Mouse (Mus musculus) heart, embryonic 16.5 days (tissue): Measurements from ENCODE around the gene Prss23. TPM values are rescaled to one million over a fixed set of nuclear protein-coding genes. Genes with fewer than 3 reads are reported as not detected.
A peak's percentile ranks its signal among the peaks of the same experiment; 100 is the strongest.

Experiments
- ATAC-seq: fragments of 200-750 bp; cut with Nextera tagmentation; replicated peaks from 2 replicates; pipeline ENCODE4 v1.8.0; 2017; ENCODE audit warnings: moderate number of reproducible peaks; ENCODE audit not compliant: insufficient read depth, low FRiP score; ENCODE audit errors: extremely low read depth
- H3K27ac ChIP-seq: fragments of 300-500 bp; sonication (generic); 2 replicates; pipeline ENCODE4 v1.5.1; 2014; ENCODE audit warnings: mild to moderate bottlenecking, low read length, control low read depth, moderate library complexity
- H3K27me3 ChIP-seq: fragments of 300-500 bp; sonication (generic); 2 replicates; pipeline ENCODE4 v1.6.1; 2014; ENCODE audit warnings: low read length, mixed read lengths; ENCODE audit not compliant: control insufficient read depth, insufficient read depth
- H3K36me3 ChIP-seq: fragments of 300-500 bp; sonication (generic); 2 replicates; pipeline ENCODE4 v1.6.1; 2014; ENCODE audit not compliant: control insufficient read depth, insufficient read depth
- H3K4me1 ChIP-seq: fragments of 300-500 bp; sonication (generic); 2 replicates; pipeline ENCODE4 v1.6.1; 2014; ENCODE audit warnings: low read length, mixed read lengths; ENCODE audit not compliant: control insufficient read depth, insufficient read depth
- H3K4me2 ChIP-seq: fragments of 300-500 bp; sonication (generic); 2 replicates; pipeline ENCODE4 v1.6.1; 2014; ENCODE audit warnings: low read depth, mild to moderate bottlenecking, control low read depth, low read length
- H3K4me3 ChIP-seq: fragments of 300-500 bp; sonication (generic); 2 replicates; pipeline ENCODE4 v1.5.1; 2014; ENCODE audit warnings: mild to moderate bottlenecking, control low read depth, low read length
- H3K9ac ChIP-seq: fragments of 300-500 bp; sonication (generic); 2 replicates; pipeline ENCODE4 v1.6.1; 2014; ENCODE audit warnings: low read length, control low read depth
- H3K9me3 ChIP-seq: fragments of 300-500 bp; sonication (generic); replicated peaks from 2 replicates; pipeline ENCODE4 v1.6.1; 2016; ENCODE audit warnings: low read length; ENCODE audit not compliant: control insufficient read depth
- WGBS: fragments of 180-500 bp; shearing (Covaris S2); extraction: QIAGEN DNeasy Blood & Tissue Kit; methylation state at CpG from one replicate; pipeline ENCODE4 v1.1.7; 2014; 5-methylcytosine and 5-hydroxymethylcytosine counted together
- polyA plus RNA-seq: library from polyadenylated mRNA; unstranded; fragments of >200 nt; fragmentation: Nextera tagmentation; extraction: Ambion mirVana; gene quantifications from 2 replicates; pipeline ENCODE4 v1.2.1, GENCODE M21; 2015

Gene Prss23
- polyA plus RNA-seq, 1 experiment from 2014 or later: 33.4 TPM

GRCm38 (mm10) chr7:89517460-89518390, 9.3 kb downstream of the Prss23 start:
- H3K27ac ChIP-seq: peak overlapping the region; percentile 74
- under 1% methylated on average over 50 of the region's 61 CpGs for WGBS
- no peaks in the 10 kb centered on the region for H3K36me3 ChIP-seq
- ATAC-seq: peak; percentile 88
- H3K4me3 ChIP-seq: peak overlapping the region; percentile 68
- peak overlapping the region; percentile 99 for H3K4me2 ChIP-seq
- peaks cover 9% of the 10 kb centered on the region; the same call in 1 of the 2 replicates for H3K4me1 ChIP-seq
- no peaks in the 10 kb centered on the region for H3K9me3 ChIP-seq
- peak overlapping the region; percentile 76 for H3K9ac ChIP-seq
- H3K27me3 ChIP-seq: peaks cover 2% of the 10 kb centered on the region; the same call in 1 of the 2 replicates

GRCm38 (mm10) chr7:89516551-89517459, 10.2 kb downstream of the Prss23 start:
- peak overlapping the region; percentile 68 for H3K4me3 ChIP-seq
- H3K4me2 ChIP-seq: peak overlapping the region; percentile 99
- H3K9me3 ChIP-seq: no peaks in the 10 kb centered on the region
- ATAC-seq: no peak
- WGBS: 9% methylated on average over 32 of the region's 32 CpGs
- H3K36me3 ChIP-seq: no peaks in the 10 kb centered on the region
- peaks cover 4% of the 10 kb centered on the region; the same call in 1 of the 2 replicates for H3K4me1 ChIP-seq
- peak overlapping the region; percentile 76 for H3K9ac ChIP-seq
- H3K27ac ChIP-seq: no peak overlapping the region; the same call in 1 of the 2 replicates
- H3K27me3 ChIP-seq: peaks cover 2% of the 10 kb centered on the region; the same call in 1 of the 2 replicates

- no peaks in the 10 kb centered on the region for H3K4me1 ChIP-seq
- H3K4me2 ChIP-seq: no peak overlapping the region
- H3K9me3 ChIP-seq: no peaks in the 10 kb centered on the region
- ATAC-seq: no peak
- H3K27ac ChIP-seq: no peak overlapping the region
- H3K36me3 ChIP-seq: no peaks in the 10 kb centered on the region
- H3K9ac ChIP-seq: no peak overlapping the region
- H3K27me3 ChIP-seq: 0 out of 2 replicates have a peak, but pooled peaks cover 2% of the 10 kb centered on the region
- 66% methylated on average over 4 of the region's 4 CpGs for WGBS
- no peak overlapping the region for H3K4me3 ChIP-seq
Observed at GRCm38 (mm10) chr7:89511921-89512514, 15.0 kb downstream of the Prss23 start.

GRCm38 (mm10) chr7:89508672-89509071, 18.3 kb downstream of the Prss23 start:
- H3K4me1 ChIP-seq: no peaks in the 10 kb centered on the region
- H3K27ac ChIP-seq: no peak overlapping the region
- no peak for ATAC-seq
- WGBS: 79% methylated on average over 4 of the region's 4 CpGs
- no peaks in the 10 kb centered on the region for H3K27me3 ChIP-seq
- H3K9me3 ChIP-seq: no peaks in the 10 kb centered on the region
- H3K36me3 ChIP-seq: no peaks in the 10 kb centered on the region
- no peak overlapping the region for H3K4me3 ChIP-seq
- no peak overlapping the region for H3K9ac ChIP-seq
- no peak overlapping the region for H3K4me2 ChIP-seq

DNA sequence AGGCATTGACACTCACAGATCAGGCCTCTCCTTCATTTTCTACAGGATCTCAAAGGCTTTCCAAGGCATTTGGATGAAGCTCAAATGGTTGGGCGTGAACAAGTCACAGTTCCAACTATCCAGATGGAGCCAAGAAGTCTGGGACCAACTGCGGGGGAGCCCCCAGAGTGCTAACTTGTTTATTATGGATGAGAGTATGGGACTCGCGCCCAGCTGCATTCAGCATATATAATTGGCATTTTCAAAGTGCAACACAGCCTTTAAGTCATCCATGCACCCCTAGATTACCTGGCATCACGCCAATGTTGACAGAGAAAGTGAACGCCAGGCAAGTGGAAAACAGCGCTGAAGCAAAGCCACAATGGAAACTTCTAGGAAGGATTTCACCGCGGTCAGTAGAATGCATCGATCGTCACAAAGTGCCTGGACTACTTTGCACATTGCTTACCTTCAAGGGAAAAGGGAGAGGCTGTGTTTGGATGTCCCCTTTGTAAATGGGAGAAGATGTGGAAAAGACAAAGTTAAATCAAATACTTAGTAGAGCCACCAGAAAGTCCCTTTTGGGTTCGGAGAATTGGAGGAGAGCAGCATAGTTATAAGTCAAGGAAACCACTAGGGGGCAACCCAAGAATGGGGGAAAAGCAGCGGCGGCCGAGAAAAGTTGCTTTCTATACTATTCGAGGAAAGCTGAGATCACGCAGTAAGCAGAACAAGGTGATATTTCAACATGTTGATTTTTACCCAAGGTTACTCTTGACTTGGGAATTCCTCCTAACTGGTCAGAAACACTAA, 27.3 kb downstream of the Prss23 start:
- Histone ChIP-seq H3K4me1 (peaks cover 3% of the 10 kb centered on the region; the same call in 1 of the 2 replicates), H3K27me3 (no peaks in the 10 kb centered on the region), H3K27ac (no peak overlapping the region), H3K9ac (peak overlapping the region; percentile 43; the same call in 1 of the 2 replicates), H3K4me3 (peak overlapping the region; percentile 45), H3K4me2 (peak overlapping the region; percentile 72), H3K36me3 (no peaks in the 10 kb centered on the region), H3K9me3 (no peaks in the 10 kb centered on the region)
- ATAC-seq: peak; percentile 60
- WGBS: 19% methylated on average over 17 of the region's 17 CpGs

DNA sequence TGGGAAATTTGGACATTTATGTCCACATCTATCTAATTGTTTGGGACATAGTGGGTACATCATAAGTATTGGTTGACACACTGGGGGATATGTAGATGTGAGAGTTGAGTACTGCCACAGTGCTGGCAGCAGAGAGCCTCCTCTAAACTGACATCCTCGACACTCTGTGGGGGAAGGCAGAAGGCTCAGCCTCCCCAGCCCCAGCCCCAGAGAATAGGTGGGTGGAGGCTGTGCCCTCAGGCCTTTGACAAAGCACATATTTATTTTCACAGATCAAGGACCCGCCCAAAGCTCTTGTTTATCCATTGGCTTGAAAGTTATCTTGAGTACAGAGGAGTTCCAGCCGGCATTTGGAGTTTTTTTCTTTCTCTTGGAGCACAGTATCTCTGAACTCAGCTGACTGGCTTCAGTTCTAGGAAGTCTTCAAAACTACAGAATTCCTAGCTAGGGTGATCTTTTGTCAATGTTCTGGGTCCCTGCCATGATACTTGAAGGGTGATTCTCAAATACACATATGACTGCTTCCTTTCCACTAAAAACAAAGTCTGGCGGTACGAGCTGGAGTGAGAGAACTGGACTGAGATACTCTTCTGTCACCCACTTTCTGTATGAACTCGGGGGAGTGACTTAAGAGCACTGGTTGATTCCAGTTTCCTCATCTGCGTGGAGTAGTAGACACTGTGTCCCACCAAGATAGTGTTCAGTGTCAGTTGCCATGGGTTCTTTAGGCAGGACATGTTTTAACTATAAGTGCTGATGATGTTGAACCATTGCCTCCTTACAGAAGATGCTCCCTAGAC, 43.0 kb downstream of the Prss23 start:
- WGBS: 41% methylated on average over 7 of the region's 7 CpGs

GRCm38 (mm10) chr7:89481723-89482122, 45.3 kb downstream of the Prss23 start:
- no peak overlapping the region for H3K4me3 ChIP-seq
- H3K27me3 ChIP-seq: no peaks in the 10 kb centered on the region
- 48% methylated on average over 3 of the region's 3 CpGs for WGBS
- H3K4me1 ChIP-seq: peaks cover 5% of the 10 kb centered on the region; the same call in 1 of the 2 replicates
- no peak overlapping the region for H3K4me2 ChIP-seq
- H3K9me3 ChIP-seq: no peaks in the 10 kb centered on the region
- H3K9ac ChIP-seq: no peak overlapping the region
- no peak overlapping the region for H3K27ac ChIP-seq
- no peaks in the 10 kb centered on the region for H3K36me3 ChIP-seq
- ATAC-seq: no peak

More for the DNA sequence above, 43.0 kb downstream of the Prss23 start:
- H3K4me1 ChIP-seq: peaks cover 5% of the 10 kb centered on the region; the same call in 1 of the 2 replicates
- H3K27ac ChIP-seq: no peak overlapping the region; the same call in 1 of the 2 replicates
- no peaks in the 10 kb centered on the region for H3K36me3 ChIP-seq
- H3K27me3 ChIP-seq: no peaks in the 10 kb centered on the region
- H3K4me3 ChIP-seq: no peak overlapping the region
- no peak for ATAC-seq
- 0 out of 2 replicates have a peak, but pooled peaks cover 2% of the 10 kb centered on the region for H3K9me3 ChIP-seq
- no peak overlapping the region for H3K9ac ChIP-seq
- H3K4me2 ChIP-seq: no peak overlapping the region
